Mouse (Mus musculus) layer of hippocampus, adult 11-12 months (tissue): ENCODE data around the gene Tdrd5.
"Not testable (repeated sequence)": the region's sequence is repeated elsewhere in the genome, so short reads cannot be mapped to it uniquely, and the experiment has no call there.

ENCODE experiments used
- DNase-seq: peaks from one replicate; pipeline ENCODE4 v3.0.0; 2022; ENCODE audit warnings: low spot score

Tdrd5 gene

GRCm38 (mm10) chr1:156302911-156303749 lies at the start of gene Tdrd5:
TSS of gene Tdrd5 (minus strand) at chr1:156303664.
- DNase-seq: peak; percentile 33

- no peak for DNase-seq
Observed at GRCm38 (mm10) chr1:156352466-156352865, 49.0 kb upstream of the Tdrd5 start.

GRCm38 (mm10) chr1:156350441-156350840 lies 47.0 kb upstream of the Tdrd5 start:
- DNase-seq: no peak

DNA sequence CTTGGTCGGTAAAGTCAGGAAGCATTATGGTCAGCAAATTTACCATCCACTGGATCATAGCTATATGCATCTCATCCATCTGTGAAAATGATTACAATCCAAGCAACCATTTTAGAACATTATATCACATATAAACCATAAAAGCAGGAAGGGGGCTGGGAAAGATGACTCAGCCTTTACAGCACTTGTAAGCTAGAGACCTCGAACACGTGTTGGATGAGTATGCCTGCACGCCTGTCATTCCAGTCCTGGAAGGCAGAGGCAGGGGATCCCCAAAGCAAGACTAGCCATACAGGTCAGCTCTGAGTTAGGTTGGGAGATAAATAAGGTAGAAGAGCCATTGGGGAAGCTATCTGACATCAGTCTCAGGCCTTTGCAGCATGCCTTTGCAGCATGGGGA lies 45.6 kb upstream of the Tdrd5 start:
- DNase-seq: no peak

- DNase-seq: no peak
Observed at GRCm38 (mm10) chr1:156345633-156346032, 42.2 kb upstream of the Tdrd5 start.

DNA sequence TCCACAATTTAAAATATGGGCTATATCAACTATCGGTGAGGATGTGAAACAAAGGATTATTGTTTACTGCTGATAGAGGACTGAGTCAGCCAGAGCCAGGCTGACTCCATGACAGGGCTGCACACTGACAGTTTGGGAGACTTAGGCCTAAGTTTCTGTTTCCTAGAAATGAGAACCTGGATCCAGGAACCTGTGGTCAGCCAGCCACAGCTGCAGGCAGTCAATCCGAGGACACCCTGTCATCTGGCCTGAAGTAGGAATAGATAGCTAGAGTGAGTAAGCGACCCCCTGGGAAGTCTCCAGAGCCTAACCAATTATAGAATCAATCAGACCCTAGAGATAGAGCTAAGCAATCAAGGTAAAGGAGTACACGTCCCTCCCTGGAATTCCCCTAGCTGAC lies 41.0 kb upstream of the Tdrd5 start:
- DNase-seq: no peak

- DNase-seq: no peak
Observed at GRCm38 (mm10) chr1:156340847-156341246, 37.4 kb upstream of the Tdrd5 start.

- DNase-seq: no peak
Observed at GRCm38 (mm10) chr1:156323126-156323525, 19.7 kb upstream of the Tdrd5 start.

DNA sequence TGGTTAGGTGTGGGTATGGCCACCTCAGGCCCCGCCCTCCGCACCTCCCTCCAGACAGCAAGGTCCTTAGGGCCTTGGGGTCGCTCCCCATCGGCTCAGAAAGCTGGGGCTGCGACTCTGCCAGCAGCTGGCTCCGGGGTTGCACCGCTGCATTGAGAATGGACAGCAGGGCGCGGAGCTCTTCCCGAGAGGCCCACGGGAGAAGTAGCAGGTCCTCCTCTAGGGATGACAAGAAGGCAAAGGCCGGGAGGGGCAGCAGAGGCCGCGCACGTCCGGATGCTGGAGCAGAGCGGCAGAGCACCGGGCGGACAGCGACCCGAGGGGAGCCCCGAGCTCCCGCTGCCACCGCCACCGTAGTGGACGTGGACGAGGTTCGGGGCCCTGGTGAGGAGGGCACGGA lies 7.2 kb upstream of the Tdrd5 start, which contains the start of gene Nphs2:
Gene Nphs2 (plus strand): TSS at position 98 of the 400 bp plus-strand sequence.
- DNase-seq: no peak

DNA sequence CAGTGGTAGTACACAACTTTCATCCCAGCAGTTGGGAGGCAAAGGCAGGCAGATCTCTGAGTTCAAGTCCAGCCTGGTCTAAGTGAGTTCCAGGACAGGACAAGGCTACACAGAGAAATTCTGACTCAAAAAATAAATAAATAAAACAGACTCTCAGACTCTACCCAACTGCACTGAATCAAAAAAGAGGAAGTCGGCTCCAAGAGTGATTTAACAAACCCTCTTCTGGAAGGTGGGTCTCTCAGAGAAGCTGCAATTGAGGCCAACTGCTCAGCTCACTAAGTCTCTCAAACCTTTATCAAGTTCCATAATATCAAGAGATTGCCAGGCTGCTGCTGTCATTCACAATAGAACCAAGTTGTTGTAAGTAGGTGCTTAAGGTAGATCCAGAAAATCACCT lies 5.1 kb upstream of the Tdrd5 start:
- no peak for DNase-seq

- no peak for DNase-seq
Observed at GRCm38 (mm10) chr1:156290016-156290415, 13.4 kb downstream of the Tdrd5 start.

- DNase-seq: not testable (repeated sequence)
Observed at GRCm38 (mm10) chr1:156289222-156289587, 14.3 kb downstream of the Tdrd5 start.

DNA sequence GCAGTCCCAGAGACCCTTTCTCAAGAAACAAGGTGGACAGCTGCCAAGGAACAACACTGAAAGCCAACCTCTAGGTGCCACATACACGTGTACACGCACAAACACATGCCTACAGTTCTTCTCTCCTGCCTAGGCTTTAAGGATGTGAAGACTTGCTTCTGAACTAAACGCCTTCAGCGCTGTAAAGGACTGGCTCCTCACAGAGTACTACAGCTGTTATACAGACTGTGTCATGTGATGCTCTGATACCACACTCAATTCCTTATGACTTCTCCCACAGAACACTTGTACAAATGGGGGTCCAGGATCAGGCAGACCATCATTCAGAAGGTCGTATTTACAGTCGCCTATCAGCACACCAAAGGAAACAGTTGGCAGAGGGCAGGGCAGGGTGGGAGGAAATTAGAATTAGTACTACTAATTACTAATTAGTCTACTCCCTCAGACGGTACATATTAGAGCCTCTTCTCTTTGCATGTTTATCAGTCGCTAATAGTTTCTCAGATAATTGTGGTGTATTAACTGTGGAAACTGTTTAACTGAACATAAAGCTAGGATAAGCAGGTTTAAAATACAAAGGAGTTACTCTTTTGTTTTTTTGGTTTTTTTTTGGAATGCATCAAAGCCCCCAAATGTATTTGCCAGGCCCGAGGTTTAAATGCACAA lies 14.8 kb downstream of the Tdrd5 start:
- no peak for DNase-seq

DNA sequence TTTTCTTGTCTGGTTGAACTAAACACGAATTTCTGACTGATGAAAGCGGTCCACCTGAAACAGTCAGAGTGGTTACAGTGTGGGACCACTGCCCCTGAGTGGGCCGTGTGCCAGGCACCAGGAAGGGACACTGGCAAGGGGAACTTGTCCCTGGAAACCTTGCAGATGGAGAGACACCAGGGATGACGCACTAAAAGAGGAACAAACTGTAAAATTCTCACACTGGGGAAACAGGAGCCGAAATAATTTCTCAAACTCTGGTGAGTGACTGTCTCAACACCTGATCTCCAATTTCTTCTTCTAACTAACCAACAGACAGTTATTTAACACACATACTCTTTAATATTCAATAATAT lies 17.9 kb downstream of the Tdrd5 start:
- no peak for DNase-seq

DNA sequence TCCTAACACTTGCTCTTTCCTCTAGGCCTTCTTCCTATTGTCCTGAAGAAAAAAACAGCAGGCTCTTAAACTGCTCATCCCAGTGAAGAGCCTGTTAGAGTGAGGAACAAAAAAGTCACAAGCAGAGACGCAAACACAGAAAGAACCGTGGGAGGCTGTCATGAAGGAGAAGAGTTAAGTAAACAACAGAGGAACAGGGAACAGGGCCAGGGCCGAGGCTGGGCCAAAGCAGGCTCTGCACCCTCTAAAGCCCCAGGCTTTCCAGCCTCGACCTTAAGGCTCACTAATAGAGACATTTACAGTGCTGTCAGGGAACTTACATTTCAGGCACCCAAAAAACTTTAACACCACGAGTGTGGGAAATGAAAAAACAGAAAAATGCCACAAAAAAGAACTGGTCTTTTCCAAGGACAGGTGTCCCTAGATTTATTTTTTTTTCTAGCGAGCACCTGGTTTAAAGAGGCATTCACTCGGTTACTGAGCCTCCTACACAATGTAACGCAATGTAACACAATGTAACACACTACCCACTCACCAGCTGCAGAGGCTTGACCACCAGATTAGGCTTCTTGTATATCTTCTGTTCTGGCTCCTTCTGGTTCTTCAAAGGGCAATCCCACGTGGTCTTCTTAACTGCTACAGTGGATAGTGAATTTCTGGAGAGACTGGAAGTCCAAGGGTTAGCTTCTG lies 18.5 kb downstream of the Tdrd5 start:
- peak; percentile 43 for DNase-seq

- DNase-seq: no peak
Observed at GRCm38 (mm10) chr1:156284207-156284606, 19.3 kb downstream of the Tdrd5 start.

DNA sequence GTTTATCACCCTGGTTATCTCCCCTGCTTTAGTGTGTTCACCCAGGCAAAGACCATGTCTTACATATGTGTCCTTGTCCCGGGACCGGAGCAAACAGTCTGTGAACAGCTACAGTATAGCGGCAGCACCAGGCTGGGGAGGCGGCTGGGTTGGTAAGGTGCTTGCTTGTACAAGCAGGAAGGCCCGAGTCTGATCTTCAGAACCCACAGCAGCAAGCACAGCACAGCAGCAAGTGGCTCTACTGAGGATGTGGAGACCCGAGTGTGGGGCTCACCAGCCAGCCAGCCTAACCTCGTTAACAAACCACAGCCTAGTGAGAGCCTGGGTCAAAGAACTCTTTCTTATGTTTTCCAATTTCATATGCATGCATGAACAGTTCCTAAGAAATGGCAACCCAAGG lies 23.3 kb downstream of the Tdrd5 start:
- no peak for DNase-seq

DNA sequence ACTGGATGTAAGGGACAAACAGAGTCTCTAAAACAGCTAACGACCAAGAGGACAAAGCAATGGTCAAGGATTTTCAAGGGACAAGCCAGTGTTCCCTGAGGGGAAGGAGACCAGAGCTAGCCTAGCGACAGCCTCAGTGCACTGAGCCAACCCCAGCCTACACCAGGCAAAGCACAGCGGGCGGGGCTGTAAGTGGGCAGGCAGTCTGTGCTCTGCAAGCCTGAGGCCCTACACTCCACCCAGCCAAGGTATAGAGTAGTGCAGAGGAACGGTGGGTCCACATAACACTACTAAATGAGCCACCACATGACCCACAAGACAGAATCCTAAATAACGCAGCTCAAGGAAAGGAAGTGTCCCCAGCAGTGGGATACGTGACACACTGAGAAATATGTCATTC lies 29.8 kb downstream of the Tdrd5 start:
- no peak for DNase-seq

DNA sequence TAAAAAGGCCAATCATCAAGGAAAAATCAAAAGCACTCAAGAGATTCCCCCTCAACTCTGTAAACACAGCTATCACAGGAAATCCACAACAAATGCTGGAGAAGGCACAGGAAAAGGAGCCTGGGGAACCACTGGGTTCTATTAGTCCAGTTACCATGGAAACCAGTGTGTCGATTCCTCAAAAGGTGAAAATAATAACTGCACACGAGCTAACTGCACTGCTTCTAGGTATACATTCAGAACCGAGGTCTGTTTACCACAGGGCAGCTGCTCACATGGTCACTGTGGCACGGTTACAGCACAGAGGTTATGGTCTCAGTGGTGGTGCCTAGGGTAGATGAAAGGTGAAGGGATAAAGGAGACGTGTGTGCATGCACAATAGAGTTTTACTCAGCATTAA lies 31.8 kb downstream of the Tdrd5 start:
- no peak for DNase-seq

DNA sequence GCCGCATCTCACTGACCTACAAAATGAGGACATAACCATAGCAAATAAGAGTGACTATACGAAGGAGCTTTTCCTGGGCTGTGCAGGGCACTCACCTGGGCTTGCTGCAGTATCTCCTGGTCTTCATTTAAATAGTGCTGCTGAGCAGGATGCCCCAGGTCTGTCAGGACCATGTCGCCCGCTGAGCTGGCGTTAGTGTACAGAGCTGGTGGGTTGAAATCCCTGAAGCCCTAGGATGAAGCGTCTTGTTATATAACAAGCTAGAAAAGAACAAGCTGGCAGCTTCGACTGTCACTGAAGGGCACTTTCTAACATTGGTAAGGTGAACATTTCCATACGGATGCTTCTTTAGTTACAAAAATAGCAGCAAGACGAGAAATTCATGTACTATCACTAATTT lies 33.0 kb downstream of the Tdrd5 start:
- DNase-seq: no peak

GRCm38 (mm10) chr1:156268546-156268945 lies 34.9 kb downstream of the Tdrd5 start:
- not testable (repeated sequence) for DNase-seq

- no peak for DNase-seq
Observed at GRCm38 (mm10) chr1:156263946-156264345, 39.5 kb downstream of the Tdrd5 start.

DNA sequence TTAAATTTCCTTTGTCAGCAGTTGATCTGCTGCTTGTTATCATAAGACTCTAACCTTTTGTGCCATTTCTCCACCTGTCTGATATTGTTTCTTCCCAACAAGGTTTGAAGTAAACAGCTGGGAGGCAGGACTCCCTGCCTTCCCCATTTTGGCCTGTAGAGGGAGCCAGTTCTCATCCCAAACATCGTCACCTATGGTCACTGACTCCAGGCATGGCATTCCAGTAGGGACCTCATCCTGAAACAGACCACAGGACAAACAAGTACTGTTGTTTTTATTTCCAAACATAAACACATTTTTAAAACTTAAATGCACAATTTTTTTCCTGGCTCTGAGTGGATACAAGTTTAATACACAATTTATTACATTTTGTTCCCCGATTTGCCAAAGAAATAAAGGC lies 40.1 kb downstream of the Tdrd5 start:
- peak; percentile 68 for DNase-seq
